Mouse (Mus musculus) hindbrain, embryonic 14.5 days (tissue): ENCODE measurements at regions not wholly inside any gene's neighbourhood (a gene's known extent, or its start where the extent isn't known, plus 50 kb on each side); places are given as distances from the start of the nearest gene placed in this dataset.
A peak's percentile ranks its signal among the peaks of the same experiment; 100 is the strongest.

Experiments
- ATAC-seq: fragments of 200-750 bp; cut with Nextera tagmentation; 2 replicates; pipeline ENCODE4 v1.8.0; 2017; ENCODE audit warnings: moderate number of reproducible peaks, mild to moderate bottlenecking, moderate TSS enrichment, moderate library complexity; ENCODE audit not compliant: low FRiP score
- DNase-seq: peaks from one replicate; pipeline ENCODE4 v3.0.0-alpha.2; 2015; ENCODE audit warnings: low spot score
- H3K27ac ChIP-seq: fragments of 300-500 bp; sonication (generic); 2 replicates; pipeline ENCODE4 v1.5.1; 2014; ENCODE audit warnings: mild to moderate bottlenecking, moderate library complexity
- H3K27me3 ChIP-seq: fragments of 300-500 bp; sonication (generic); 2 replicates; pipeline ENCODE4 v1.6.1; 2014; ENCODE audit warnings: mild to moderate bottlenecking, low read length, mixed read lengths; ENCODE audit not compliant: control insufficient read depth, insufficient read depth
- H3K36me3 ChIP-seq: fragments of 300-500 bp; sonication (generic); replicated peaks from 2 replicates; pipeline ENCODE4 v1.6.1; 2014; ENCODE audit not compliant: control insufficient read depth, insufficient read depth
- H3K4me1 ChIP-seq: fragments of 300-500 bp; sonication (generic); replicated peaks from 2 replicates; pipeline ENCODE4 v1.6.1; 2014; ENCODE audit warnings: antibody characterized with exemption, low read length, mixed read lengths; ENCODE audit not compliant: control insufficient read depth, insufficient read depth
- H3K4me2 ChIP-seq: fragments of 300-500 bp; sonication (generic); replicated peaks from 2 replicates; pipeline ENCODE4 v1.6.1; 2014; ENCODE audit warnings: mild to moderate bottlenecking, moderate library complexity
- H3K4me3 ChIP-seq: fragments of 300-500 bp; sonication (generic); replicated peaks from 2 replicates; pipeline ENCODE4 v1.5.1; 2014; ENCODE audit warnings: mild to moderate bottlenecking, low read length
- H3K9ac ChIP-seq: fragments of 300-500 bp; sonication (generic); 2 replicates; pipeline ENCODE4 v1.6.1; 2014
- H3K9me3 ChIP-seq: fragments of 300-500 bp; sonication (generic); 2 replicates; pipeline ENCODE4 v1.6.1; 2016; ENCODE audit warnings: low read length; ENCODE audit not compliant: control insufficient read depth
- WGBS: fragments of 180-500 bp; shearing (Covaris S2); extraction: QIAGEN DNeasy Blood & Tissue Kit; methylation state at CpG from one replicate; pipeline ENCODE4 v1.1.7; 2014; 5-methylcytosine and 5-hydroxymethylcytosine counted together

DNA sequence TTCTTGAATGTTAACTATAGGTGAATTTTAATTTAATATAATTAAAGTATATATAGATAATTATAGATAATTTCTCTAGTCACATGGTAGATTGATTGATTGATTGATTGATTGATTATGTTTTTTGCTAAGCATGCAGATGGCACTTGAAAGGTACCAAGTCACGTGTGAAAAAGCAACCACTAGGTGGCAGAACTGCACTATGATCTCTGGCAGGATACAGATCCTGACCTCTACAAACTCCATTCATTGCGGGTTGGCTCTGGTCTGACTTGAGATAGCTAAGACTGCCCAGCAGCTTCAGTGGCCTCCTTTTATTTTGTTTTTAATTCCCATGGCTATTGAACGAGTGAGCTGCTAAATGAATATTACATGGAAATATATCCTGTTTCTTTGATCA is 229.7 kb upstream of the Grm3 start:
- Histone ChIP-seq H3K9me3 (no peaks in the 10 kb centered on the region), H3K4me2 (no peak overlapping the region), H3K4me3 (no peak overlapping the region), H3K27me3 (no peaks in the 10 kb centered on the region), H3K4me1 (no peaks in the 10 kb centered on the region), H3K9ac (no peak overlapping the region), H3K27ac (no peak overlapping the region), H3K36me3 (no peaks in the 10 kb centered on the region)
- peak; percentile 46 for DNase-seq
- 13% methylated on average over 3 of the region's 3 CpGs for WGBS
- 0 out of 2 replicates have a peak, but pooled peaks have one; percentile 17 for ATAC-seq

DNA sequence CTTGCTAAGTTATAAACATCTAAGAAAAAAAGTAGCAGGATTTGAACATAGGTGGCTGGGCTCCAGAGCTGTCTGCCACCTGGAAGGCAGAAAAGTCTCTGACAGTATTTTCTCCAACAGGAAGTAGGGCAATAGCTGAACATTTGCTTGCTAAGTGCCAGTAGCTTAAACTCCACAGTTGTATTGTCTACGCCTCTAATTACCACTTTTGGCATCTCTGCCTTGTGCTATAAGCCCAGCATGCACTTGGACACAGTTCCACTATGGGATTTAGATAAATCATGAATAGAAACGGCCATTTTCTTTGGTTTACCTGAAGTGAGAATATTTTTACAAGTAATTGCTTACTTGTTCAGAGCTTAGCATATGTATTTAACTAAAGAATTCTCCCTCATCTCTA is 213.8 kb upstream of the Grm3 start:
- no peak overlapping the region for H3K4me2 ChIP-seq
- WGBS, result 81% methylated on average over 2 of the region's 2 CpGs
- no peaks in the 10 kb centered on the region for H3K4me1 ChIP-seq
- no peak for ATAC-seq
- no peaks in the 10 kb centered on the region for H3K27me3 ChIP-seq
- H3K36me3 ChIP-seq, result no peaks in the 10 kb centered on the region
- DNase-seq, result no peak
- no peak overlapping the region for H3K4me3 ChIP-seq
- no peaks in the 10 kb centered on the region for H3K9me3 ChIP-seq
- H3K9ac ChIP-seq, result no peak overlapping the region
- no peak overlapping the region for H3K27ac ChIP-seq

DNA sequence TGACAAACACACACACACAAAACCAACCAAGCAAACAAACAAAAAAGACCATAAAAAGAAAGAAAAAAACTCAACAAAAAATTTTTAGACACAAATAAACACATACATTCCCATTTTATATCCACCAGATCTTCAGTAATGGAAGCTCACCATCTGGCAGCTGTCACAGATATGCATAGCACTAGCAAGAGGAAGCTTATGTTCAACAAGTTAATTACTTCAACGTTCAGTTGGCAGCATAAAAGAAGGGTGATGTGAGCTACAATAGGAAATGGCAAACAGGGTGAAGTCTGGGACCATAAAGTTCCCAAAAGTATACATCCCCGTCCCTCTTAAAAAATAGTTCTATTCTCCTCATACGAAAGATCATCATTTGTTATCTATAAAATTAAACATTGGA is 188.0 kb upstream of the Grm3 start:
- Histone ChIP-seq H3K27ac (no peak overlapping the region), H3K4me2 (no peak overlapping the region), H3K9ac (no peak overlapping the region), H3K9me3 (no peaks in the 10 kb centered on the region), H3K4me1 (no peaks in the 10 kb centered on the region), H3K36me3 (no peaks in the 10 kb centered on the region), H3K27me3 (no peaks in the 10 kb centered on the region), H3K4me3 (no peak overlapping the region)
- DNase-seq (no peak), ATAC-seq (no peak)
- whole genome bisulfite sequencing, result 76% methylated on average over 3 of the region's 3 CpGs

DNA sequence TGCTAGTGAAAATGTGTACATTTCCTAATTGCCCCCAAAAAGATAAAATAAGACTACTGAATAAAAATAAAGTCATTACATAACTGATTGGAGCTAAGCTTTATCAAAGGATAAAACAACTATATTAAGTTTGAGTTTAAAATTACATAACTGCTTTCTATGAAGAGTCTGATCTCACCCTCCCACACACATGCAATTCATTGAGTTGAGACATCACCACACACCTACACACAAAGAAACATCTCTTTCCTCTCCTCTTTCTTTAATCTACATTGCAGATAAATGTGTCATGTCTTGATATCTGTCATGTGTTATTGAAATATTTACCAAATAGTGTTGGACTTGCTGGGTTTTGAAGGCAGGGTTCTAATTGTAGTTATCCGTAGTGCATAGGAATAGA is 186.8 kb upstream of the Grm3 start:
- Histone ChIP-seq H3K9me3 (no peaks in the 10 kb centered on the region), H3K36me3 (no peaks in the 10 kb centered on the region), H3K27me3 (no peaks in the 10 kb centered on the region), H3K4me3 (no peak overlapping the region), H3K27ac (no peak overlapping the region), H3K9ac (no peak overlapping the region), H3K4me2 (no peak overlapping the region), H3K4me1 (no peaks in the 10 kb centered on the region)
- DNase-seq, result no peak
- ATAC-seq, result no peak
- WGBS, result 90% methylated on average over 1 of the region's 1 CpGs

DNA sequence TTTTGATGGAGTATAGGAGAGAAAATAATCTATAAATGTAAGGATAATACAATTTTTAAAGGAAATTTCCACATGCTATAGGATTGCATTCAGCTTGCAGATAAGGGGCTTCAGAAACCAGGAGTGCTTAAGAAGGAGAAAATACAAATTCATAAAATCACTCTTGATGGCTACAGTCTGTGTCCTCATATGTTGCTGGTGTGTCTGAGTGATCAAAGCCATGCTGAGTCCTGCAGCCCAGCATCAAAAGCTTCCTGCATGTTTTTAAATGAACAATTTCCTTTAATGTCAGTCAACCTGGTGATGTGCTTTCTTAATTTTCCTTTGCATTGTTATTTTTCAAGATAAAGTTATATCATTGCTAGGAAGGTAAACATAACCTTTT is 186.1 kb upstream of the Grm3 start:
- no peak for ATAC-seq

DNA sequence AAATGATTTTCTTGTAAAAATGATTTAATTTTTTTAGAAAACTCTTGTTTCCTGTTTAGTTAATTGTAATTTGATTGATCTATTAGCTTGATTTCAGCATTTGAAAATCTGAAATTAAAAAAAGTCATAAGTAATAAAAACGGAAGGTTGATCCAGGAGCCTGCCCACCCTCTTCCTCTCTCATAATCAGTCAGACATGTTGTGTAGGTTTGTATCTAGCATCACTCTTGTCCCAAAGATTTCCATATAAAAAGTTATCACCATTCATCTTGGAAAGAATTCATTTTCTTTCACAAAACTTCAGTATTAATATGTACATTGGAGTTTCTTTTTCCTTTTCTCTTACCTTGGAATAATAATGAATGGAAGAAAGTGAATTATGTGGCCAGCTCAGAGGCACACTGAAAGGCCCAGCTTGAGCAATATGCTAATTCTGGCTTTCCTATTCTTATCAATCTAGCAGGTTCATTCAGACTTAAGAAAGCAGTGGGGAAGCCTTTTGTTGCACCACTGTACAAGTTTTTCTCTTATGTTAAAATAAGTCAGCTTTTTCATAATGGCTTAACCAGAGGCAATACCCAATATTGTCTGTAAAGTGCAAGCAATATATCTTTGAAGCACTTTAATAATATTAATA is 185.6 kb upstream of the Grm3 start:
- Histone ChIP-seq H3K4me3 (no peak overlapping the region), H3K4me1 (no peaks in the 10 kb centered on the region), H3K36me3 (no peaks in the 10 kb centered on the region), H3K9me3 (no peaks in the 10 kb centered on the region), H3K27me3 (no peaks in the 10 kb centered on the region), H3K9ac (no peak overlapping the region), H3K27ac (no peak overlapping the region), H3K4me2 (no peak overlapping the region)
- ATAC-seq (no peak), DNase-seq (no peak)
- WGBS, result 58% methylated on average over 1 of the region's 1 CpGs

More for the DNA sequence above, 186.1 kb upstream of the Grm3 start:
- Histone ChIP-seq H3K4me1 (no peaks in the 10 kb centered on the region), H3K36me3 (no peaks in the 10 kb centered on the region), H3K27me3 (no peaks in the 10 kb centered on the region), H3K9me3 (no peaks in the 10 kb centered on the region), H3K9ac (no peak overlapping the region), H3K4me3 (no peak overlapping the region), H3K27ac (no peak overlapping the region), H3K4me2 (no peak overlapping the region)
- DNase-seq, result no peak

DNA sequence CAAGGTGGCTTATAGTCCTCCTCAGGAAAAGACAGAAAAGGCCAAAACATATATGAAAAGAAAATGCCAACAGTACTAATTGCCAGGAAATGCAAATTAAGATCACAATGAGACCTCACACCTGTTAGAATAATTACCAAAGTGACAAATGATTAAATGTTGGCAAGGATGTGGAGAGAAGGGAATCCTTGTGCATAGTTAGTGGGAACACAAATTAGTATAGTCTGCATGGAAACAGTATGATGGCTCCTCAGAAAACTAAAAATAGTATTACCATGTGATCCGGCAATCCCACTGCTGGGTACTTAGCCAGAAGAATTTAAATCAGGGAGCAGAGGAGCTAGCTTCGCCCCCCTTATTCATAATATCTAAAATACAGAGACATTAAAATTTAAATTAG is 170.3 kb upstream of the Grm3 start:
- ATAC-seq, result no peak
- Histone ChIP-seq H3K27me3 (no peaks in the 10 kb centered on the region), H3K9me3 (no peaks in the 10 kb centered on the region), H3K27ac (no peak overlapping the region), H3K36me3 (no peaks in the 10 kb centered on the region), H3K4me1 (no peaks in the 10 kb centered on the region), H3K4me2 (no peak overlapping the region), H3K4me3 (no peak overlapping the region), H3K9ac (no peak overlapping the region)
- no peak for DNase-seq
- WGBS, result 73% methylated on average over 2 of the region's 2 CpGs

DNA sequence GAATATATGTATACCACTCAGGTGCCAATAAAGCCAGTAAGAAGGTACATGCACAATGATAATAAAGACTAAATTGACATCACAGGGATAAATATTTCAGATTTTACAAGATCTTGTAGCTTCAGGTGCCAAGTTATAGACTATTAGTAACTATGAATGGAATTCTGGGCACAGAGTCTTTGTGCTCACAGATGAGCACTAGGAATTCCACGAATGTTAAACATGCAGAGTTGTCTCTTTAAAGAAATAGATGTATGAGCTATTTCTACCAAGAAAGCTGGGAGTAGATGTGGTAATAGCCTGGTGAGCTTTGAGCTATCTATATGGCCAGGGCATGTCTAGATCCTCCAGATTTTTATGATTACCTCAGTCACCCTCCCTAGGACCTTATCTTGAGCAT is 153.1 kb upstream of the Grm3 start:
- no peak overlapping the region for H3K4me2 ChIP-seq
- H3K36me3 ChIP-seq, result no peaks in the 10 kb centered on the region
- ATAC-seq (no peak), DNase-seq (no peak)
- no peaks in the 10 kb centered on the region for H3K9me3 ChIP-seq
- H3K27me3 ChIP-seq, result no peaks in the 10 kb centered on the region
- no peak overlapping the region for H3K4me3 ChIP-seq
- no peak overlapping the region for H3K9ac ChIP-seq
- no peaks in the 10 kb centered on the region for H3K4me1 ChIP-seq
- H3K27ac ChIP-seq, result no peak overlapping the region
- 63% methylated on average over 1 of the region's 1 CpGs for WGBS

DNA sequence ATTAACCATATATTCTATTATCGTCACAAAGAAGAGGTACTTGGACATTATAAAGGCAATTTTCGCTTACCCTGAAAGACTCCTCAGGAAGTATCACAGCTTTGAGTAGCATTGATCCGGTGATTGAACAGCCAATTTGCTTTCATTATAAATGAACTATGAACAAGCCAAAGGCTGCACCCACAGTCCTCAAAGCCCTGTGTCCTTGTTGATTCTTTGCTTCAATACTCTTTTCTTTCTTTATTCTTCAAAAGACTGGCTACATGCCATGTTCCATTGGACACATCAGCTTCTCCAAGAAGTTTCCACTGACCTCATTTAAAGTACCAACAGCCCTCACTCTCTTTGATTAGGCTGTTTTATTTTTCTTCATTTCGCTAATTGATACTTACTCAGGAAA is 144.1 kb upstream of the Grm3 start:
- no peak for ATAC-seq
- Histone ChIP-seq H3K9me3 (no peaks in the 10 kb centered on the region), H3K9ac (no peak overlapping the region), H3K36me3 (no peaks in the 10 kb centered on the region), H3K27ac (no peak overlapping the region), H3K4me2 (no peak overlapping the region), H3K4me3 (no peak overlapping the region), H3K4me1 (no peaks in the 10 kb centered on the region), H3K27me3 (no peaks in the 10 kb centered on the region)
- 80% methylated on average over 4 of the region's 4 CpGs for WGBS
- no peak for DNase-seq

DNA sequence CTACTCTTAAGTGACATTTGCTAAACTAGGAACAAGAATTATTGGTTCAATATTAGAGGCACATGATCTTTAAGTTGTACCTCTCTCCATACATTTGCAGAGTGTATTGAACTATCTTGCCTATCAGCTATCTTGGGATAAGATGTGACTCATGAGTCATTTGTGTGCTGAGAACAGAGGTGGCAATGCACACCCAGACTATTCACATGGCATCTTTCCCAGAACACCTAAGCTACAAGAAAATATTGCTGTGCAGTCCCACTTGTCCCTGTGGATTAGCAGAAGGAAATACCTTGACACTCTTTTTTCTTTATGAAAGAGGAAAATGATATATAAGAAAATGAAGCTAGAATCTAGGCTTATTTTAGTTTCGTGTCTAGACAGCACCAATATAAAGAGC is 104.8 kb upstream of the Grm3 start:
- DNase-seq, result no peak
- Histone ChIP-seq H3K4me2 (no peak overlapping the region), H3K36me3 (no peaks in the 10 kb centered on the region), H3K9ac (no peak overlapping the region), H3K9me3 (no peaks in the 10 kb centered on the region), H3K27me3 (no peaks in the 10 kb centered on the region), H3K4me3 (no peak overlapping the region), H3K4me1 (no peaks in the 10 kb centered on the region), H3K27ac (no peak overlapping the region)
- whole genome bisulfite sequencing, result 67% methylated on average over 1 of the region's 1 CpGs
- ATAC-seq, result no peak
